Mouse (Mus musculus): ENCODE data around the gene Abca7.

Abca7 gene

GRCm38 (mm10) chr10:79976071-79976721 lies 20.1 kb upstream of the Abca7 start:
- DNase-seq = no peak

GRCm38 (mm10) chr10:79976722-79977107 lies 19.6 kb upstream of the Abca7 start:
- no peak for DNase-seq

GRCm38 (mm10) chr10:79977324-79977723 lies 19.0 kb upstream of the Abca7 start:
- DNase-seq = no peak

- DNase-seq = no peak
Measured at GRCm38 (mm10) chr10:79978061-79978460, 18.2 kb upstream of the Abca7 start.

GRCm38 (mm10) chr10:79979401-79980155 lies 16.7 kb upstream of the Abca7 start:
- DNase-seq = no peak

- no peak for DNase-seq
Measured at GRCm38 (mm10) chr10:79983205-79983604, 13.1 kb upstream of the Abca7 start.

GRCm38 (mm10) chr10:79983670-79984069 lies 12.6 kb upstream of the Abca7 start:
- peak; percentile 84 for DNase-seq

- peak; percentile 92 for DNase-seq
Measured at GRCm38 (mm10) chr10:79984195-79984816, 12.0 kb upstream of the Abca7 start, which contains the start of gene Tmem259. Gene Tmem259, minus strand, starts transcription at chr10:79984330.

- peak; percentile 98 for DNase-seq
Measured at GRCm38 (mm10) chr10:79984871-79985270, 11.4 kb upstream of the Abca7 start.

- DNase-seq = peak; percentile 88
Measured at GRCm38 (mm10) chr10:79985334-79986231, 10.7 kb upstream of the Abca7 start.

- DNase-seq = peak; percentile 81
Measured at GRCm38 (mm10) chr10:79986232-79986878, 9.9 kb upstream of the Abca7 start.

GRCm38 (mm10) chr10:79986963-79987362 lies 9.3 kb upstream of the Abca7 start:
- DNase-seq = peak; percentile 85

- DNase-seq = no peak
Measured at GRCm38 (mm10) chr10:79987771-79988505, 8.4 kb upstream of the Abca7 start.

GRCm38 (mm10) chr10:79988506-79989271 lies 7.6 kb upstream of the Abca7 start, which contains the start of gene Cnn2:
Gene Cnn2, plus strand, starts transcription at chr10:79988584.
- DNase-seq = peak; percentile 71

- DNase-seq = no peak
Measured at GRCm38 (mm10) chr10:79989272-79989786, 7.0 kb upstream of the Abca7 start.

- DNase-seq = no peak
Measured at GRCm38 (mm10) chr10:79989870-79990269, 6.4 kb upstream of the Abca7 start.

- DNase-seq = no peak
Measured at GRCm38 (mm10) chr10:79991099-79991498, 5.2 kb upstream of the Abca7 start.

- DNase-seq = no peak
Measured at GRCm38 (mm10) chr10:79991548-79991947, 4.7 kb upstream of the Abca7 start.

GRCm38 (mm10) chr10:79994397-79995115 lies 1.7 kb upstream of the Abca7 start:
- no peak for DNase-seq

- DNase-seq = no peak
Measured at GRCm38 (mm10) chr10:79995636-79996035, 658 bp upstream of the Abca7 start.

Data from liver (tissue).